16 mouse cellular contexts compared by ENCODE assay signal in genomic region chr4:119566322-119566835, GRCm38 (mm10). TPM values are rescaled to one million over a fixed set of nuclear protein-coding genes. Genes with fewer than 3 reads are reported as not detected.
DNase-seq lines count a peak whose midpoint lies in the region; ATAC-seq and TF ChIP-seq lines count a peak whose summit lies in the region.
"Had no signal": no experiment of that assay in that cellular context is flagged by ENCODE, and none has a peak within 500 bp of the region (broad histone marks: within the 10 kb centered on the region; RNA-seq: fewer than 3 reads in every experiment).

No protein-coding gene starts in this region.

- no peaks in the 10 kb centered on the region for H3K27me3 ChIP-seq in forebrain, embryonic 14.5 days (replicated peaks; ENCODE audit: control insufficient read depth, insufficient read depth, low read length)
- no peaks in the 10 kb centered on the region for H3K27me3 ChIP-seq in forebrain, embryonic 12.5 days
- H3K27me3 ChIP-seq in heart, embryonic 14.5 days (ENCODE audit: control insufficient read depth, insufficient read depth, low read length), result no peaks in the 10 kb centered on the region
- H3K27me3 ChIP-seq in heart, adult 2 months (ENCODE audit: control insufficient read depth, insufficient read depth, low read length), result no peaks in the 10 kb centered on the region
- no peaks in the 10 kb centered on the region for H3K27me3 ChIP-seq in lung, postnatal 0 days (replicated peaks; ENCODE audit: insufficient read depth, low read length)
- H3K27me3 ChIP-seq: kidney, embryonic 15.5 days; midbrain, embryonic 13.5 days; neural tube, embryonic 15.5 days had no signal

- no peak overlapping the region for H3K27ac ChIP-seq in forebrain, embryonic 14.5 days (ENCODE audit: low read depth, low read length)
- H3K27ac ChIP-seq in forebrain, embryonic 12.5 days, result no peak overlapping the region
- peak overlapping the region; percentile 60 to 89; a peak in 3 of 4 replicates for H3K27ac ChIP-seq in heart, embryonic 14.5 days (replicated peaks in 1 of 2; ENCODE audit: control insufficient read depth in 1 of 2, insufficient read depth in 1 of 2, low read depth in 2 of 2, low read length in 2 of 2)
- H3K27ac ChIP-seq in heart, adult 2 months, result no peak overlapping the region
- no peak overlapping the region for H3K27ac ChIP-seq in lung, postnatal 0 days (ENCODE audit: low read length)
- H3K27ac ChIP-seq: kidney, embryonic 15.5 days; midbrain, embryonic 13.5 days; neural tube, embryonic 15.5 days had no signal

- no peak for TF ChIP-seq POLR2A in heart, adult 2 months (IDR thresholded peaks at IDR 0.05; ENCODE audit: insufficient read depth, low read depth, low read length)
- no peak for TF ChIP-seq POLR2A in brain, embryonic 14.5 days (IDR thresholded peaks at IDR 0.05; ENCODE audit: borderline replicate concordance, extremely low read depth, insufficient read depth, insufficient read length, poor library complexity, severe bottlenecking)

- no peaks in the 10 kb centered on the region for H3K4me1 ChIP-seq in forebrain, embryonic 14.5 days (ENCODE audit: control insufficient read depth, insufficient read depth, low read length)
- no peaks in the 10 kb centered on the region for H3K4me1 ChIP-seq in forebrain, embryonic 12.5 days
- peaks cover 3 to 25% of the 10 kb centered on the region in 2 experiments for H3K4me1 ChIP-seq in heart, embryonic 14.5 days (ENCODE audit: control insufficient read depth in 2 of 2, insufficient read depth in 2 of 2, low read length in 2 of 2)
- H3K4me1 ChIP-seq in heart, adult 2 months (ENCODE audit: control insufficient read depth, insufficient read depth, low read length), result peaks cover 3% of the 10 kb centered on the region
- H3K4me1 ChIP-seq in lung, postnatal 0 days (ENCODE audit: insufficient read depth, low read depth, low read length), result no peaks in the 10 kb centered on the region
- H3K4me1 ChIP-seq: midbrain, embryonic 13.5 days; neural tube, embryonic 15.5 days had no signal

- no peaks in the 10 kb centered on the region for H3K36me3 ChIP-seq in forebrain, embryonic 14.5 days (ENCODE audit: control insufficient read depth, insufficient read depth, low read length)
- H3K36me3 ChIP-seq in forebrain, embryonic 12.5 days (replicated peaks), result 0 out of 2 replicates have a peak, but pooled peaks cover 4% of the 10 kb centered on the region
- H3K36me3 ChIP-seq in heart, embryonic 14.5 days (ENCODE audit: control insufficient read depth, insufficient read depth, low read length), result peaks cover 7% of the 10 kb centered on the region; the same call in 1 of the 2 replicates
- peaks cover 2% of the 10 kb centered on the region for H3K36me3 ChIP-seq in heart, adult 2 months (ENCODE audit: control insufficient read depth, insufficient read depth, low read length)
- no peaks in the 10 kb centered on the region for H3K36me3 ChIP-seq in lung, postnatal 0 days (ENCODE audit: insufficient read depth, low read length)
- H3K36me3 ChIP-seq: neural tube, embryonic 15.5 days had no signal

- no peak for TF ChIP-seq CTCF in heart, adult 2 months (IDR thresholded peaks at IDR 0.05)
- TF ChIP-seq CTCF in lung, postnatal 0 days (IDR thresholded peaks at IDR 0.05), result no peak
- TF ChIP-seq CTCF in brain, embryonic 14.5 days (IDR thresholded peaks at IDR 0.05; ENCODE audit: borderline replicate concordance, extremely low read depth, insufficient read depth, insufficient read length), result no peak

- H3K4me3 ChIP-seq in forebrain, embryonic 14.5 days (ENCODE audit: low read depth, low read length), result no peak overlapping the region
- no peak overlapping the region for H3K4me3 ChIP-seq in forebrain, embryonic 12.5 days (replicated peaks)
- no peak overlapping the region for H3K4me3 ChIP-seq in heart, embryonic 14.5 days (ENCODE audit: control insufficient read depth in 1 of 2, insufficient read depth in 1 of 2, low read depth in 1 of 2, low read length in 2 of 2)
- no peak overlapping the region for H3K4me3 ChIP-seq in heart, adult 2 months
- no peak overlapping the region for H3K4me3 ChIP-seq in lung, postnatal 0 days (ENCODE audit: low read depth, low read length)
- H3K4me3 ChIP-seq: erythroblast, embryonic 14.5 days; kidney, embryonic 15.5 days; midbrain, embryonic 13.5 days; neural tube, embryonic 15.5 days had no signal

- H3K79me2 ChIP-seq in heart, adult 2 months (replicated peaks; ENCODE audit: control insufficient read depth, insufficient read depth, low read length), result peaks cover 9% of the 10 kb centered on the region

- intact Hi-C loops in heart, adult 2 months (cut with DNase I), result no loop called here

- no peak overlapping the region for H3K4me2 ChIP-seq in forebrain, embryonic 14.5 days (ENCODE audit: low read length)
- H3K4me2 ChIP-seq in forebrain, embryonic 12.5 days, result no peak overlapping the region
- no peak overlapping the region for H3K4me2 ChIP-seq in heart, embryonic 14.5 days (ENCODE audit: low read length)
- no peak overlapping the region for H3K4me2 ChIP-seq in lung, postnatal 0 days (replicated peaks; ENCODE audit: low read depth, low read length)
- H3K4me2 ChIP-seq: kidney, embryonic 15.5 days; liver, embryonic 11.5 days; midbrain, embryonic 13.5 days; neural tube, embryonic 15.5 days had no signal

- H3K9me3 ChIP-seq in forebrain, embryonic 14.5 days (replicated peaks; ENCODE audit: control insufficient read depth, low read length), result no peaks in the 10 kb centered on the region
- H3K9me3 ChIP-seq in forebrain, embryonic 12.5 days, result no peaks in the 10 kb centered on the region
- H3K9me3 ChIP-seq in heart, embryonic 14.5 days (ENCODE audit: control insufficient read depth, low read length), result 0 out of 2 replicates have a peak, but pooled peaks cover 2% of the 10 kb centered on the region
- H3K9me3 ChIP-seq in lung, postnatal 0 days (ENCODE audit: low read length), result no peaks in the 10 kb centered on the region
- H3K9me3 ChIP-seq: midbrain, embryonic 13.5 days; neural tube, embryonic 15.5 days had no signal

- DNase-seq in forebrain, embryonic 14.5 days (ENCODE audit: low spot score), result peak; percentile 44
- no peak for DNase-seq in heart, adult 2 months
- DNase-seq in lung, postnatal 0 days (ENCODE audit: low spot score), result peak; percentile 27
- DNase-seq in lung, postnatal 25 days (ENCODE audit: low spot score), result no peak
- peak; percentile 49 for DNase-seq in brain, embryonic 14.5 days (ENCODE audit: low read depth)
- DNase-seq: lung, adult 18-20 months; thymus, postnatal 36 days had no signal

- TF ChIP-seq EP300 in heart, adult 2 months (IDR thresholded peaks at IDR 0.05; ENCODE audit: insufficient read depth, low read depth, low read length), result no peak
- no peak for TF ChIP-seq EP300 in lung, postnatal 0 days (IDR thresholded peaks at IDR 0.05)

- WGBS in forebrain, embryonic 14.5 days, result 70% methylated on average over 4 of the region's 4 CpGs
- 92% methylated on average over 4 of the region's 4 CpGs for whole genome bisulfite sequencing in forebrain, embryonic 12.5 days
- WGBS in heart, embryonic 14.5 days, result 31% methylated on average over 4 of the region's 4 CpGs
- WGBS in heart, adult 2 months, result 42% methylated on average over 4 of the region's 4 CpGs
- WGBS in lung, postnatal 0 days, result 62% methylated on average over 4 of the region's 4 CpGs

- H3K9ac ChIP-seq in forebrain, embryonic 14.5 days (ENCODE audit: low read length), result no peak overlapping the region
- no peak overlapping the region for H3K9ac ChIP-seq in forebrain, embryonic 12.5 days
- H3K9ac ChIP-seq in heart, embryonic 14.5 days (ENCODE audit: low read length), result no peak overlapping the region
- no peak overlapping the region for H3K9ac ChIP-seq in heart, adult 2 months (ENCODE audit: low read depth, low read length)
- no peak overlapping the region for H3K9ac ChIP-seq in lung, postnatal 0 days (replicated peaks; ENCODE audit: low read depth)
- H3K9ac ChIP-seq: kidney, embryonic 15.5 days; midbrain, embryonic 13.5 days; neural tube, embryonic 15.5 days had no signal

- ATAC-seq in forebrain, embryonic 14.5 days, result no peak
- ATAC-seq in forebrain, embryonic 12.5 days (ENCODE audit: low FRiP score), result no peak
- ATAC-seq in heart, embryonic 14.5 days (ENCODE audit: insufficient number of reproducible peaks, insufficient read depth, low FRiP score, low read depth), result no peak
- ATAC-seq in lung, postnatal 0 days, result peak; percentile 46
- ATAC-seq: hindbrain, embryonic 16.5 days; intestine, postnatal 0 days; midbrain, embryonic 13.5 days had no signal

RNA-seq across cellular contexts. Expression of gene Frg2f1, which starts 27.1 kb away (rescaled TPM):
- polyA plus RNA-seq in forebrain, embryonic 14.5 days (2014; fragmentation: Nextera tagmentation; extraction: Ambion mirVana), result 4.2 and 6.5 TPM in 2 replicates
- polyA plus RNA-seq in forebrain, embryonic 12.5 days (2016; fragmentation: Nextera tagmentation; extraction: Ambion mirVana), result 3.1 and 4.4 TPM in 2 replicates
- polyA plus RNA-seq in heart, embryonic 14.5 days (2014; fragmentation: Nextera tagmentation; extraction: Ambion mirVana), result 4.4 and 5.0 TPM in 2 replicates
- 1 to 10 TPM; 6.3 to 6.7 TPM for total RNA-seq in heart, adult 2 months (2021)
- 3.8 and 4.3 TPM in 2 replicates for polyA plus RNA-seq in heart, adult 2 months (2012; rRNA removed)
- 5.9 TPM in 2 replicates for polyA plus RNA-seq in lung, postnatal 0 days (2015; fragmentation: Nextera tagmentation; extraction: Ambion mirVana)
- polyA plus RNA-seq in brain, embryonic 14.5 days (2012; rRNA removed), result 9.4 and 10.0 TPM in 2 replicates

RNA-seq across cellular contexts. Expression of gene Foxj3, which starts 29.6 kb away (rescaled TPM):
- polyA plus RNA-seq in forebrain, embryonic 14.5 days (2014; fragmentation: Nextera tagmentation; extraction: Ambion mirVana), result 19.8 and 25.0 TPM in 2 replicates
- 31.7 and 32.6 TPM in 2 replicates for polyA plus RNA-seq in forebrain, embryonic 12.5 days (2016; fragmentation: Nextera tagmentation; extraction: Ambion mirVana)
- polyA plus RNA-seq in heart, embryonic 14.5 days (2014; fragmentation: Nextera tagmentation; extraction: Ambion mirVana), result 23.0 and 25.8 TPM in 2 replicates
- 10 to 100 TPM; 30.3 to 32.1 TPM for total RNA-seq in heart, adult 2 months (2021)
- polyA plus RNA-seq in heart, adult 2 months (2012; rRNA removed), result 13.5 and 19.4 TPM in 2 replicates
- polyA plus RNA-seq in lung, postnatal 0 days (2015; fragmentation: Nextera tagmentation; extraction: Ambion mirVana), result 10.1 and 11.6 TPM in 2 replicates
- 36.5 and 43.3 TPM in 2 replicates for polyA plus RNA-seq in brain, embryonic 14.5 days (2012; rRNA removed)

Comparison
In these comparisons a context has a peak if more than half of its experiments do, and no peak if none do; other contexts are left out.
1. DNase-seq: peak in forebrain, embryonic 14.5 days (single experiment), lung, postnatal 0 days (single experiment) and brain, embryonic 14.5 days (single experiment); none in heart, adult 2 months (0 of 2) and lung, postnatal 25 days (single experiment).
2. H3K27ac ChIP-seq: peak in heart, embryonic 14.5 days (2 of 2); none in forebrain, embryonic 14.5 days (single experiment), forebrain, embryonic 12.5 days (single experiment), heart, adult 2 months (single experiment) and lung, postnatal 0 days (single experiment).